Mouse (Mus musculus) hindbrain, embryonic 10.5 days (tissue): ENCODE measurements around the gene Fam76a. TPM values are rescaled to one million over a fixed set of nuclear protein-coding genes. Genes with fewer than 3 reads are reported as not detected.
A peak's percentile ranks its signal among the peaks of the same experiment; 100 is the strongest.

Experiments
- DNase-seq: peaks from one replicate; pipeline ENCODE4 v3.0.0-alpha.2; 2017; ENCODE audit warnings: low spot score
- H3K27ac ChIP-seq: fragments of 300-500 bp; sonication (generic); 2 replicates; pipeline ENCODE4 v1.5.1; 2016; ENCODE audit warnings: mild to moderate bottlenecking, moderate library complexity
- H3K27me3 ChIP-seq: fragments of 300-500 bp; sonication (generic); 2 replicates; pipeline ENCODE4 v1.6.1; 2016; ENCODE audit warnings: mild to moderate bottlenecking; ENCODE audit not compliant: poor library complexity, insufficient read depth, severe bottlenecking
- H3K36me3 ChIP-seq: fragments of 300-500 bp; sonication (generic); 2 replicates; pipeline ENCODE4 v1.6.1; 2016; ENCODE audit warnings: mild to moderate bottlenecking, moderate library complexity
- H3K4me1 ChIP-seq: fragments of 300-500 bp; sonication (generic); replicated peaks from 2 replicates; pipeline ENCODE4 v1.6.1; 2016; ENCODE audit warnings: mild to moderate bottlenecking
- H3K4me3 ChIP-seq: fragments of 300-500 bp; sonication (generic); 2 replicates; pipeline ENCODE4 v1.5.1; 2016; ENCODE audit warnings: mild to moderate bottlenecking, moderate library complexity
- H3K9me3 ChIP-seq: fragments of 300-500 bp; sonication (generic); 2 replicates; pipeline ENCODE4 v1.6.1; 2016; ENCODE audit warnings: mild to moderate bottlenecking, moderate library complexity
- WGBS: fragments of 180-500 bp; shearing (Covaris S2); methylation state at CpG from one replicate; pipeline ENCODE4 v1.1.7; 2016; 5-methylcytosine and 5-hydroxymethylcytosine counted together
- polyA plus RNA-seq: library from polyadenylated mRNA; unstranded; fragments of >200 nt; fragmentation: Nextera tagmentation; extraction: Ambion mirVana; gene quantifications from 2 replicates; pipeline ENCODE4 v1.2.1, GENCODE M21; 2016

The Fam76a gene
- polyA plus RNA-seq, 1 experiment from 2014 or later, result 33.2 TPM

DNA sequence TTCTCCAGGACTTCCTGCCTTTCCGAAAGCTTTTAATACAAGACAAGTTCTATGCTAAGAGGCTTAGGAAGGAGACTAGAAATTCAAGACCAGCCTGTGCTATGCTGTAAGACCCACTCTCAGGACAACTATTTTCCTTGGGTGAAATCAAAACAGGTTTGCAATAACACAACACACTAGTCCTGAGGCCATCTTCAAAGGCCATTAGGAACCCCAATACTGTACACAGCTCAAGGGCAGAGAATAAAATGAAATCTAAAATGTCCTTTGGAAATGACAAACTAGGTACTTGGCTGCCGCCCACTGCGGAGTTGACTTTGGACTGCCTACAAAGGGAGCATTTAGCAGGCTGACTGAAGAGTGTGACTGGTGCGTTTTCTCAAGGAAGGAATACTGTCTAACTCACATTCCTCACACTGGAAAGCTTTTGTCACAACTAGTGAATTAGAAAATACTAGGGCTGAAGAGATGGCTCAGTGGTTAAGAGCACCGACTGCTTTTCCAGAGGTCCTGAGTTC lies 16.5 kb downstream of the Fam76a start:
- Histone ChIP-seq H3K27ac (no peak overlapping the region), H3K27me3 (no peaks in the 10 kb centered on the region), H3K4me3 (no peak overlapping the region), H3K4me1 (no peaks in the 10 kb centered on the region; the same call in 1 of the 2 replicates), H3K9me3 (no peaks in the 10 kb centered on the region), H3K36me3 (peaks cover 87% of the 10 kb centered on the region)
- DNase-seq, result no peak
- WGBS, result 93% methylated on average over 5 of the region's 5 CpGs

DNA sequence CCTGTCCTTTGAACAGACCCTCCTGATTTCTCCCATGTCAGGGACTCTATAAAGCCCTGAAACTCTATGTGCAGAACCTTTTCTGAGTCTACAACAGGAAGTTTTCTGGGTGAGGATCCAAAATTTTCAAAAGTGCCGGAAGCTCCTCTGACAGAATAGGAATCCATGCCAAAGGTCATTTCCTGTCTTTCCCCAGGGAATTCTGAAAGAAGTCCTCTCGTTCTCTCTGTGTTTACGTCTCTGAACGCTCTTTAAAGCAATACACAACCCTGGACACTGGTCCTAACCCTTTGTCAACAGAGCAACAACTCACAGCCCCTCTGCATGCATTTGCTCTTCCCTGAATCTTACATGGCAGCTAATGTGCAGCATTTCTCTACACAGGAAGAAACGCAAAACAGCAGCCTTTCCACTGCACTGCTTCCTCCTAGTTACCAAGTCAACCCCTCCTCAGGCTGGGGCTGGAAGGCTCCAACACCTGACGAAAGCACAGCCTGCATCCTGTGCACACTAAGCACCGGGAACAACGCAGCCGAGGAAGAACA lies 17.5 kb downstream of the Fam76a start:
- 78% methylated on average over 9 of the region's 9 CpGs for WGBS
- Histone ChIP-seq H3K36me3 (peaks cover 86% of the 10 kb centered on the region), H3K4me1 (no peaks in the 10 kb centered on the region; the same call in 1 of the 2 replicates), H3K27me3 (no peaks in the 10 kb centered on the region), H3K9me3 (no peaks in the 10 kb centered on the region), H3K4me3 (no peak overlapping the region), H3K27ac (no peak overlapping the region)
- no peak for DNase-seq

DNA sequence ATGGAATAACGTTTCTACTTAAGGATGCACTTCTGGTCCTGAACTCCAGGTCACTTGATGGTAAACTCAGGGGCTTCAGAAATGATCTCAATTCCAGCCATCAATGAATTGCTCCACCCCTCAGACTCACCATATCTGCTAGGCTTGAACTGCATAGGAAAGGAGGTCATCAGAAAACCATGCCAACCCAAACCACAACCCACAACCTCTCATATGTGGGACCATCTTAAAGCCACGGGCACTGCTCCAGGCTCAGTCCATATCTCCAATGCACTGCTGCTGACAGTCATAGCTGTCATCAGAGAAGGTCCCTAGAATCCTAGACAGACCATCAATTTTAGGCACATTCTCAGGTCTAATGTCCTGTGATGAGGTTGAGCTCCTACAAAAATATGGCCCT lies 18.3 kb downstream of the Fam76a start:
- H3K36me3 ChIP-seq, result peaks cover 82% of the 10 kb centered on the region
- WGBS, result 93% methylated on average over 2 of the region's 2 CpGs
- H3K9me3 ChIP-seq, result no peaks in the 10 kb centered on the region

DNA sequence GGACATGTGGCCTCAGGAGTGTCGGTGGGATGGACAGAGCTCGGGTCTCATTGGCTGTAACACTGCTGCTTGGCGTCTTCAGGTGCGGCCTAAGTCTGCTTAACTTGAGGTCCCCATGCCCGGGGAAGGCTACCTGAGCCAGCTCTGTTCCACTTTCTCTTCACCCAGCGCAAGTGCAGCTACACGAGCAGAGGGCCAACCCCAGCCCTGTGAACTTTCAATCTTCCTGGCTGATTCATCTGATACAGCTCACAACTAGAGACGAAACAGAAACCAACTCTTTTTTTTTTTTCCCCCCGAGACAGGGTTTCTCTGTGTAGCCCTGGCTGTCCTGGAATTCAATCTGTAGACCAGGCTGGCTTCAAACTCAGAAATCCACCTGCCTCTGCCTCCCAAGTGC lies 24.2 kb downstream of the Fam76a start:
- Histone ChIP-seq H3K9me3 (no peaks in the 10 kb centered on the region), H3K4me1 (no peaks in the 10 kb centered on the region), H3K27me3 (peaks cover 4% of the 10 kb centered on the region; the same call in 1 of the 2 replicates), H3K27ac (no peak overlapping the region), H3K4me3 (no peak overlapping the region), H3K36me3 (peaks cover 36% of the 10 kb centered on the region)
- 89% methylated on average over 9 of the region's 9 CpGs for WGBS
- DNase-seq, result no peak

More for the DNA sequence above, 18.3 kb downstream of the Fam76a start:
- H3K27me3 ChIP-seq, result no peaks in the 10 kb centered on the region
- H3K27ac ChIP-seq, result no peak overlapping the region
- no peaks in the 10 kb centered on the region; the same call in 1 of the 2 replicates for H3K4me1 ChIP-seq
- H3K4me3 ChIP-seq, result no peak overlapping the region
- DNase-seq, result no peak

DNA sequence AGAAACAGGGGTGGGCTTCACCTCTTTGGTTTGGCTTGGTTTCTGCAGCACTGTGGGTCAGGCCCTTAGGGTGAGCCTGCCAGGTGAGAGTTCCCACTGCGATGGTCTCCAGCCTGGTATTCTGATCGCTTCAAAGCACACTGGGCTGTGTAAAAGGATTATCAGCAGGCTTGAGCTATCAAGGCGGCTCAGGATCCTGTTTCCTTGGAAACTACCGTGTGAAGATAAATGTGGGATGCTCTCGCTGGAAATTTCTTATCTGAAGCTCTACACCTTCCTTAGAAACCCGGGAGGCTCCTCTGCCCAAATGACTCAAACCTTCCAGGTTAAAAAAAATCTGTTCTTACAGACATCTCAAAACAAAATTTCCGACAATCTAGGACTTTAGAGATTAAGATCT lies 28.0 kb downstream of the Fam76a start:
- Histone ChIP-seq H3K27me3 (peaks cover 4% of the 10 kb centered on the region; the same call in 1 of the 2 replicates), H3K36me3 (no peaks in the 10 kb centered on the region), H3K27ac (no peak overlapping the region), H3K9me3 (no peaks in the 10 kb centered on the region), H3K4me3 (no peak overlapping the region), H3K4me1 (no peaks in the 10 kb centered on the region)
- WGBS, result 20% methylated on average over 7 of the region's 7 CpGs
- no peak for DNase-seq

DNA sequence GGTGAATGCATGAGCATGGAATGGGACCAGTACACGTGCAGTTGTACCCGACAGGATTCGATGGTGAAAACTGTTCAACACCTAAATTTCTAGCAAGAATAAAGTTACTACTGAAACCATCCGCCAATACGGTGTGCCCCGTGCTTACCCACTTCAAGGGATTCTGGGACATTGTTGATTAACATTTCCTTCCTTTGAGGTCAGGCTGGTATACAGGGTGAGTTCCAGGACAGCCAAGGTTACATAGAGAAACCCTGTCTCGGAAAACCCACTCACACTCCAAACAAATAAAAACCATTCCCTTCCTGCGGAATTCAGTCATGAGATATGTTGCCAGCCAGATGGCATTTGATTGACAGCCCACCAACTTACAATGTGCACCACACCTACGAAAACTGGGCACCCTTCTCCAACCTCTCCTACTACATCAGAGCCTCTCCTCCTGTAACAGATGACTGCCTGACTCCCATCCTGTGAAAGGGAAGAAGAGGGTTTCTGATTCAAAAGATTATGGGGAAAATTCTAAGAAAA lies 37.4 kb downstream of the Fam76a start:
- Histone ChIP-seq H3K27ac (peak overlapping the region; percentile 94), H3K36me3 (peaks cover 11% of the 10 kb centered on the region), H3K4me3 (peak overlapping the region; percentile 87), H3K4me1 (peaks cover 26% of the 10 kb centered on the region), H3K9me3 (no peaks in the 10 kb centered on the region), H3K27me3 (no peaks in the 10 kb centered on the region)
- no peak for DNase-seq
- 17% methylated on average over 9 of the region's 9 CpGs for WGBS

DNA sequence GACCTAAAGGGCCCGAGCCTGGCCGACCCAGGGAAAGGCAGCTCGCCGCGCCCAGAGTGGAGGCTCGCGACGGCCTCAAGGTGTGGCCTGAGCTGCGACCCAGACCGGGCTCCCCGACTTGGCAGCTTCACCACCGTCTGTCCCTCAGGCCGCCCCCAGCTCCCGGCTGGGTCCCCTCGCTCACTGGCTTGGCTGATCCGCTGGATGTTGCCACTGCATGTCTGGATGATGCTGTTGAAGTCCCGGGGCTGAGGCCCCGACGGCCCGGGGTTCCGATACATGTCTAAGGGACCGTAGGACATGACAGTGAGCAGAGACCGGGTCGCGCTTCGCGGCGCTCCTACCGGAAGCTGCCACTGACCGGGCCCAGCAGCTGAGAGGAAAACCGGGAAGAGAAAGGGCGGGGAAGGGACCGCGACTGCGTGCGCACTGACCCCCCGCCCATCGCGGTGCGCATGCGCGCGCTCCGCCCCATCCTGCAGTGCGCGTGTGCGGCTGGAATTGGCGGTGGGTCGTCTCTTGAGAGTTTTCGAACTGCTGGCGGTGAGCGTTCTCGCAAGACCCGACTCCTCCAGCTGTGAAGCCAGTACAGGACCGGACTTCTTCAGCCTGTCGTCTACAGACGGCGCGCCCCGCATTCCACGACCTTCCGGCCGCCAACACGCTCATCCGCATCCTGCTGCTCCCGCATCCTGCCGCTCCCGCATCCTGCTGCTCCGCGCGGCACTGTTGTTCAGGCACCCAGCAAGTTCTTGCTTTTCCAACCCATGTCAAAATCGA lies 38.1 kb downstream of the Fam76a start, which contains the start of gene Stx12:
Gene Stx12 (minus strand): TSS at position 446 of the 780 bp plus-strand sequence.
- peak; percentile 91 for DNase-seq
- H3K4me1 ChIP-seq, result peaks cover 26% of the 10 kb centered on the region
- H3K4me3 ChIP-seq, result peak within 1 kb of the TSS; percentile 87
- H3K27ac ChIP-seq, result peak within 1 kb of the TSS; percentile 94
- under 1% methylated on average over 72 of the region's 72 CpGs for WGBS
- no peaks in the 10 kb centered on the region for H3K9me3 ChIP-seq
- peaks cover 16% of the 10 kb centered on the region for H3K36me3 ChIP-seq
- H3K27me3 ChIP-seq, result no peaks in the 10 kb centered on the region

DNA sequence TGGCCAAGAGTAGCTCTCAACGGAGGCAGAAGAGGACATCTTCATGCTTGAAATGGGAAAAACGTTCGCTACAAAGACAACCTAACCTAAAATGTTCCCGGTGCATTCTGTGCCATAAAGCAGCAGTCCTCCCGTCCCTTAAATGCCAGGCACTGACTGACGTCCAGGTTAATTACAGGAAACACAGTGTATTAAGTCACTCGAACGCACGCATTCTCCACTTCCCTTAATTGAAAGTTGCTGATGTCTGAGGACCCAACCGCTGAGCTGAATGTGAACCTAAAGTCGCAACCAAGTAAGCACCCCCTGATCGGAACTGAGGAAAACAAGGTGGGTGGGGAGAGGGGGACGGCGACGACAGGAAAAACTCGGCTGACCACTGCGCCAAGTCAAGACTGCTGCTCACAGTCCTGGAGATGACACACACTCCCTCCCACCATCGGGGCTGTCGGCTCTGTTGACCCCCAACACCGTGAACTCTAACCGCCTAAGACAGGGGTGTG lies 38.7 kb downstream of the Fam76a start:
- Histone ChIP-seq H3K36me3 (peaks cover 16% of the 10 kb centered on the region), H3K4me3 (peak overlapping the region; percentile 87), H3K27me3 (no peaks in the 10 kb centered on the region), H3K4me1 (peaks cover 26% of the 10 kb centered on the region), H3K9me3 (no peaks in the 10 kb centered on the region), H3K27ac (peak overlapping the region; percentile 94)
- no peak for DNase-seq
- 7% methylated on average over 21 of the region's 21 CpGs for WGBS

DNA sequence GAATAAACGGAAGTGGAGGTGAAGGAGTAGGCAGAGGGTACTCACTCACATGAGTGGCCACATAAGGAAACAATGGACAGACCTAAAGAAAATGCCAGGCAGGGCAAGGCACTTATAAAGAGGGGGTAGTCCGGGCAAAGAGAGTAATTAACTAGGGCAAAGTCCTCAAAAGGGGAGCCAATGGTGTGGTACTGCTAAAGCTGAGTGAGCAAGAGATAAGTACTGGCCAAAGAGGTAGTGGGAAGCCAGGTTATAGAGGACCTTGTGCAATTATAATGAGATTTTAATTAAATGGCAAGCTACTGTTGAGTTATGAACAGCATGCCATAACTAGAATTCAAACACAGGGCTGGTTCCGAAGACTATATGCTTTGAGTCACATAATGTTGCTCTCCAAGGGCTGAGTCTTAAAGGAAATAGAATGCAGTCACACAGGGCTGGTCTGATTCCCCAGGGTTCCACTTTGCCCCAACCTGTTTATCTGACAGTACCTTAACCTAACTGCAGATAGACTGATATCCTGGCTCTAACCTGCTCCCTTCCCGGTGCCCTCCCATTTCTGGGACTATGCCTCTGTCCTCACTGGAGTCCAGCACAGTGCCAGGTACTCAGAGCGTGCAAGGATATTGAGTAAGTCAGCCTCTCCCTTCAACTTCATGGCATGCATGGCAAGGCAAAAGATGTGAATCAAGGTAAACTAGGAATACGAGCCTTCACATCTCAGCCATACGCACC lies 47.8 kb downstream of the Fam76a start:
- Histone ChIP-seq H3K4me3 (no peak overlapping the region), H3K9me3 (no peaks in the 10 kb centered on the region), H3K27ac (no peak overlapping the region), H3K4me1 (no peaks in the 10 kb centered on the region), H3K27me3 (no peaks in the 10 kb centered on the region), H3K36me3 (peaks cover 35% of the 10 kb centered on the region)
- 93% methylated on average over 7 of the region's 7 CpGs for WGBS
- no peak for DNase-seq

DNA sequence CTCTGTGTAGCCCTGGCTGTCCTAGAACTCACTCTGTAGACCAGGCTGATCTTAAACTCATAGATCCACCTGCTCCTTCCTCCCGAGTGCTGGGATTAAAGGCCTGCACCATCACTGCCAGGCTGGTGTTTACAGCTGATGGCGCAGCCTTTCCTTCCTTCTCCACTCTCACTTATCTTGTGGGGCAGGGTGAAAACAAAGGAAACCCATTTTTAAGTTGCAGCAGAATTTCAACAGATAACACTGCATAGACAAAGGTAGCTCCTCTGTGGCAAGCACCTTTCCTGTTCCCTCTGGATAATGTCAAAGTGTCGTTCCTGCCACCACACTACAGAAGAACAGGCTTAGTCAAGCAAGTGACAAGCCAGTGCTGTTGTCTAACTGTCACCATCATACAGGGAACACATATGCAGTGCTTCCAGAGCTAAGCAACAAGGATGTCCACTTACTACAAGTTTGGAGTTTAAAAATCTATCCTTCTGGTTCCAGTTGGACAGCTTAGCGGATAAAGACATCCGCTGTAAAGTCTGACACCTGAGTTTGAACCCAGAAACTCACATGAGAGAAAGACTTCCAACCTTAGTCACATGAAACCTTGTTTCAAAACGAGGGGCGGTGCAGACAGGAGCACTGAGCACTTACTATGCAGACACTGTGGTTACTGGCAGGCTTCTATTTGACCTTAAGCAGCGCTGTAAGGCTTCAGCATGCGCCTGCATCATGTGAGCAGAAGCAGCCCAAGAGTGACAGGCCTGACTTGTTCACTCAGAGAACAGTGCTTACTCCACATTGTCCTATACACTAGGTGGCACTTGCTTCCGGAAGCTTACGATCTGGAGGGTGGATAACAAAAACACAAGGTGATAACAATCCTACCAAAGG lies 48.6 kb downstream of the Fam76a start:
- H3K27ac ChIP-seq, result no peak overlapping the region
- no peaks in the 10 kb centered on the region for H3K9me3 ChIP-seq
- H3K4me3 ChIP-seq, result no peak overlapping the region
- WGBS, result 91% methylated on average over 11 of the region's 11 CpGs
- H3K27me3 ChIP-seq, result no peaks in the 10 kb centered on the region
- H3K36me3 ChIP-seq, result peaks cover 41% of the 10 kb centered on the region
- no peak for DNase-seq
- no peaks in the 10 kb centered on the region for H3K4me1 ChIP-seq

DNA sequence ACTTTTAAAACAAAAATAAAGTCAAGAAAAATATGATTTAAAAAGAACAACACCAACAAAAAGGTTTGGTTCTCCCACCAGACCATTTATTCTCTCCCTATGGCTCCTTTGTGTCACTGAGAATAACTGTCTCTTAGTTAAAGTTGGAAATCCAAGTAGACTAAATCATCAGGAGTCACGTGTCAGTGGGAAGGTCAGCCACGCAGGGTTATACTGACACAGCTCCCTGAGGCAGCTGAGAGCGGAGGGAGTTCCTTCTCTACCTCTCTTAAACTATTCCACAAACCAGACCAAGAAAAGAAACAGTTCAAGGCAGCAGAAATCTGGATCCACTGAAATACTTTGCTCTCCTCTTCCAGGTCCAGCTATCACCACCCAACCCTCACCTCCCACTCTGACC lies 51.2 kb downstream of the Fam76a start:
- Histone ChIP-seq H3K4me1 (no peaks in the 10 kb centered on the region), H3K4me3 (no peak overlapping the region), H3K27ac (no peak overlapping the region), H3K36me3 (peaks cover 67% of the 10 kb centered on the region), H3K9me3 (no peaks in the 10 kb centered on the region), H3K27me3 (no peaks in the 10 kb centered on the region)
- 98% methylated on average over 3 of the region's 3 CpGs for WGBS
- no peak for DNase-seq

DNA sequence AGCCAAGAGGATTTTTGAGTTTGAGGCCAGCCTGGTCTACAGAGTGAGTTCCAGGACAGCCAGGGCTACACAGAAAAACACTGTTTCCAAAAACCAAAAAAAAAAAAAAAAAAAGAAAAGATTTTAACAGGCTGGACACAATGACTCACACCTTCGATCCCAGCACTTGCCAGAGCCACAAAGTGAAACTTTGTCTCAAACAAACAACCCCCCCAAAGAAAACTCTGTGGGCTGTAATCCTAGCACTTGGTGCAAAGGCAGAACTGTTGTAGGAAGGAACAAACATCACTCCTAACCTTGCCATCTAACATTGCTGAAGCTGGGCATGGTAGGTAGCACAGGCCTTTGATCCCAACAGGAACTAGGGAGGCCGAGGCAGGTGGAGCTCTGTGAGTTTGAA lies 57.5 kb downstream of the Fam76a start:
- whole genome bisulfite sequencing, result 93% methylated on average over 2 of the region's 2 CpGs
- no peaks in the 10 kb centered on the region for H3K9me3 ChIP-seq
- H3K4me3 ChIP-seq, result no peak overlapping the region
- no peaks in the 10 kb centered on the region for H3K27me3 ChIP-seq
- H3K36me3 ChIP-seq, result peaks cover 95% of the 10 kb centered on the region
- DNase-seq, result no peak
- H3K27ac ChIP-seq, result no peak overlapping the region
- no peaks in the 10 kb centered on the region for H3K4me1 ChIP-seq
